Mouse (Mus musculus) forebrain, postnatal 0 days (tissue): ENCODE measurements around the gene Ddx25. TPM values are rescaled to one million over a fixed set of nuclear protein-coding genes. Genes with fewer than 3 reads are reported as not detected.

Experiments
- ATAC-seq: fragments of 200-750 bp; cut with Nextera tagmentation; 2 replicates; pipeline ENCODE4 v1.8.0; 2017; ENCODE audit warnings: mild to moderate bottlenecking, moderate library complexity
- DNase-seq: peaks from one replicate; pipeline ENCODE4 v3.0.0-alpha.2; 2015
- H3K27ac ChIP-seq: fragments of 300-500 bp; sonication (generic); 2 replicates; pipeline ENCODE4 v1.5.1; 2014; ENCODE audit warnings: low read depth, mild to moderate bottlenecking, antibody characterized with exemption, low read length, moderate library complexity, mixed read lengths
- H3K27me3 ChIP-seq: fragments of 300-500 bp; sonication (generic); 2 replicates; pipeline ENCODE4 v1.6.1; 2014; ENCODE audit warnings: mild to moderate bottlenecking, low read length, mixed read lengths; ENCODE audit not compliant: insufficient read depth
- H3K36me3 ChIP-seq: fragments of 300-500 bp; sonication (generic); 2 replicates; pipeline ENCODE4 v1.6.1; 2014; ENCODE audit warnings: mild to moderate bottlenecking, moderate library complexity; ENCODE audit not compliant: insufficient read depth
- H3K4me1 ChIP-seq: fragments of 300-500 bp; sonication (generic); 2 replicates; pipeline ENCODE4 v1.6.1; 2014; ENCODE audit warnings: antibody characterized with exemption; ENCODE audit not compliant: insufficient read depth
- H3K4me2 ChIP-seq: fragments of 300-500 bp; sonication (generic); 2 replicates; pipeline ENCODE4 v1.6.1; 2014; ENCODE audit warnings: low read depth, mild to moderate bottlenecking, moderate library complexity
- H3K4me3 ChIP-seq: fragments of 300-500 bp; sonication (generic); 2 replicates; pipeline ENCODE4 v1.5.1; 2014; ENCODE audit warnings: low read depth, low read length, mixed read lengths
- H3K9ac ChIP-seq: fragments of 300-500 bp; sonication (generic); 2 replicates; pipeline ENCODE4 v1.6.1; 2014; ENCODE audit warnings: mild to moderate bottlenecking
- H3K9me3 ChIP-seq: fragments of 300-500 bp; sonication (generic); 2 replicates; pipeline ENCODE4 v1.6.1; 2016; ENCODE audit warnings: low read length
- CTCF ChIP-seq: sonication (generic); IDR thresholded peaks from 2 replicates; pipeline ENCODE4 v1.5.1; 2016; ENCODE audit warnings: antibody characterized with exemption, control low read depth, low read depth
- WGBS: fragments of 180-500 bp; shearing (Covaris S2); extraction: QIAGEN DNeasy Blood & Tissue Kit; methylation state at CpG from one replicate; pipeline ENCODE4 v1.1.7; 2014; 5-methylcytosine and 5-hydroxymethylcytosine counted together
- polyA plus RNA-seq: library from polyadenylated mRNA; unstranded; fragments of >200 nt; fragmentation: Nextera tagmentation; extraction: Ambion mirVana; gene quantifications from 2 replicates; pipeline ENCODE4 v1.2.1, GENCODE M21; 2015
- total RNA-seq: library from RNA; depleted of rRNA; stranded (reverse); fragments of >200 nt; gene quantifications from 2 replicates; pipeline ENCODE4 v1.2.3, GENCODE M21; 2014; rRNA removed

Gene Ddx25
- total RNA-seq (22.2 and 23.5 TPM in 2 replicates), polyA plus RNA-seq (23.6 and 25.6 TPM in 2 replicates)

DNA sequence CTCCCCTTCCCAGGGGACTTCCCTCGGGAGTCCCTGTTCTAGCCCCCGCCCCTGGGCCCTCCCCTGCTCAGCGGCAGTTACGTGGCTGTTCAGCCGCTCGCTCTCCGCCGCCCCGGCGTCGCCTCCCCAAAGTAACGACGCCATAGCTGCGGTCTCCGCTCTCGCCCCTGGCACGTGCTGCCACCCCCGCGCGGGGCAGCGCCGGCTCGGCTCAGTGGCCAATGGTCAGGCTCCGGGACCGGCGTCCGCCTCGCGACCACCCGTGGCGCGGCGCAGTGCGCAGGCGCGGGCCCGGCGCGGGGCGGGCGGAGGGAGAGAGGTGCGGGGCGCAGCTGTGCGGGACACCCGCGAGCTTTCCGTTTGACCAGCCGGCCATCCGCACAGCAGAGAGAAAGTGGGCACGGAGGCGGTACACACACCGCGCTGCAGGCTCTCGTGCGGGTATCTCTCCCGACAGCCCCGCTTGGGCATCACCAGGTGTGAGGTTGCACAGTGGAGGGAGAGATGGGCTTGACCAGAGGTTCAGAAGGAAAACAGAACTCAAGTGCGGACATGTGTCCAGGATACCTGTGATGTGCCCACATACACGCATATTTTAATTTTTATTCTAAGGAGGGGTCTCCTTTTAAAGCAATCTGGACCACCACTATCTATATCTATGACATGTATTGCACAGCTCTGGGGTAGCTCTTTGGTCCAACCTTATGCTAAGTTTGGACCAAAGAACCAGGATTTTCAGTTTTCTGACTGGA is at the start of gene Ddx25, which contains the start of gene Pus3:
Gene Ddx25, minus strand, starts transcription at position 272 of the 752 bp plus-strand sequence.
Gene Pus3, plus strand, starts transcription at position 339 of the 752 bp plus-strand sequence.
- DNase-seq (peak; percentile 83), ATAC-seq (peak; percentile 71)
- H3K9me3 ChIP-seq, result no peaks in the 10 kb centered on the region
- peak within 1 kb of the TSS; percentile 84 for H3K27ac ChIP-seq
- H3K4me2 ChIP-seq, result peak within 1 kb of the TSS; percentile 93
- no peak for TF ChIP-seq CTCF
- WGBS, result 2% methylated on average over 57 of the region's 59 CpGs
- H3K9ac ChIP-seq, result peak within 1 kb of the TSS; percentile 63
- peak within 1 kb of the TSS; percentile 61 for H3K4me3 ChIP-seq
- H3K4me1 ChIP-seq, result peaks cover 8% of the 10 kb centered on the region; the same call in 1 of the 2 replicates
- no peaks in the 10 kb centered on the region for H3K27me3 ChIP-seq
- H3K36me3 ChIP-seq, result peaks cover 12% of the 10 kb centered on the region; the same call in 1 of the 2 replicates

- H3K27me3 ChIP-seq, result no peaks in the 10 kb centered on the region
- H3K4me3 ChIP-seq, result no peak overlapping the region
- no peaks in the 10 kb centered on the region for H3K4me1 ChIP-seq
- peak; percentile 59 for ATAC-seq
- no peak overlapping the region for H3K27ac ChIP-seq
- H3K36me3 ChIP-seq, result no peaks in the 10 kb centered on the region
- DNase-seq, result no peak
- H3K9me3 ChIP-seq, result no peaks in the 10 kb centered on the region
- no peak overlapping the region for H3K4me2 ChIP-seq
- no peak overlapping the region for H3K9ac ChIP-seq
- no peak for TF ChIP-seq CTCF
- 47% methylated on average over 8 of the region's 8 CpGs for WGBS
These were observed 49.5 kb upstream of the Ddx25 start for GRCm38 (mm10) chr9:35607647-35608405.

DNA sequence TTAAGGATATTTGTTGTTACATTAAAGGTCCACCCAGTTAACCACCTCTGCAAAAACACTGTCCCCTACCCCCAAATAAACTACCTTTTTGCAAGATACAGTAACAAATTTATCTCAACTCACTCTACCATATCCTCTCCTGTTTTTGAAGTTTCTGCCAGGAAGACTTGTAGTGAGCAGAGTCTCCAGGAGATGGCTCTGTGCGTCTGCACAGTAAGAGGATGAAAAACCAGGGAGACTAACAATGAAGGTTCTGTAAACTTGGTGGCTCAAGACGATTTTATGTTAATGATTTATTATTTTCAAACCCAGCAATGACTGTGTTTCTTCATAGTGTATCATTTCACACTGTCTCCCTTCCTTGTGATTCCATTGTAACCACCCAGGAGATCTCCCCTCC is 34.6 kb upstream of the Ddx25 start:
- no peak overlapping the region for H3K9ac ChIP-seq
- no peaks in the 10 kb centered on the region for H3K27me3 ChIP-seq
- no peak overlapping the region for H3K4me3 ChIP-seq
- TF ChIP-seq CTCF, result peak; percentile 77
- H3K4me2 ChIP-seq, result no peak overlapping the region
- WGBS, result 6% methylated on average over 2 of the region's 2 CpGs
- no peaks in the 10 kb centered on the region for H3K4me1 ChIP-seq
- H3K27ac ChIP-seq, result no peak overlapping the region
- DNase-seq, result peak; percentile 45
- no peaks in the 10 kb centered on the region for H3K9me3 ChIP-seq
- ATAC-seq, result peak; percentile 67
- no peaks in the 10 kb centered on the region for H3K36me3 ChIP-seq

DNA sequence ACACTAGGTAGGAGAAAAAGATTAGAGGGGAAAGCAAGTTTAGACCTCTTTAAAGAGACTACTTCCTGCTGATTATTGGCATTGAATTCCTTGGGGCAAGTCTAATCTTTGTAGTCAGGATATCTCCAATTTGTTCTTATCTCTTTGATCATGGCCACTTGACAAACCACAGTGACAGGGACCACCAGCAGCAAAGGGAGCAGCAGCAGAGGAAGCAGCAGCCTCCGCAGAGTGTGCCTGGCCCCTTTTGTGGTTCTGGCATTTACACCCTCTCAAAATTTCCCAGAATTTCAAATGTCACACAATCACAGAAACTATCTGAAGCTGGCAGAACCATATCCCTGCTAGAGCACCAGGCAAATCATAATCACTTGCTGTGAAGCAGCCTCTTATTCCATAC is 29.3 kb upstream of the Ddx25 start:
- ATAC-seq, result no peak
- H3K4me1 ChIP-seq, result no peaks in the 10 kb centered on the region
- WGBS, result 66% methylated on average over 1 of the region's 1 CpGs

GRCm38 (mm10) chr9:35574416-35574815 is 16.1 kb upstream of the Ddx25 start:
- Histone ChIP-seq H3K27ac (no peak overlapping the region), H3K27me3 (no peaks in the 10 kb centered on the region), H3K9ac (no peak overlapping the region; the same call in 1 of the 2 replicates), H3K36me3 (no peaks in the 10 kb centered on the region), H3K4me2 (peak overlapping the region; percentile 61), H3K9me3 (no peaks in the 10 kb centered on the region), H3K4me1 (no peaks in the 10 kb centered on the region; the same call in 1 of the 2 replicates), H3K4me3 (peak overlapping the region; percentile 33)
- no peak for TF ChIP-seq CTCF
- 6% methylated on average over 32 of the region's 32 CpGs for WGBS
- ATAC-seq (no peak), DNase-seq (no peak)

More for the DNA sequence above, 29.3 kb upstream of the Ddx25 start:
- DNase-seq, result no peak
- TF ChIP-seq CTCF, result no peak
- Histone ChIP-seq H3K27me3 (no peaks in the 10 kb centered on the region), H3K27ac (no peak overlapping the region), H3K4me3 (no peak overlapping the region), H3K9me3 (no peaks in the 10 kb centered on the region), H3K9ac (no peak overlapping the region), H3K36me3 (no peaks in the 10 kb centered on the region), H3K4me2 (no peak overlapping the region)

DNA sequence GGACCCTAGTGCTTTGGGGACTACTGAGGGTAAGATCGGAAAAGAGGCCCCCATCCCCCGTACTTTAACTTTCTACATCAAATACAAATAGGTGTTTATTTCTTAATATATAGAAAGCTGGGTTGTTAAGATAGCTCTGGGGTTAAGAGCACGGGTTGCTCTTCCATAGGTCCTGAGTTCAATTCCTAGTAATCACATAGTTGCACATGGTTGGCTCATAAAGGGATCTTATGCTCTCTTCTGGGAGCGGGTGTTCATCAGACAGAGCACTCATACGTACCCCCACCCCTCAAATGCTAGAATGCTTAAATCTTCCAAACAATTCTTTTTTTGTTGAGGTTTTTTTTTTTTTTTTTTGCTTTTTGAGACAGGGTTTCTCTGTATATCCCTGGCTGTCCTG is 12.3 kb upstream of the Ddx25 start:
- Histone ChIP-seq H3K27ac (peak overlapping the region; percentile 88; the same call in 1 of the 2 replicates), H3K27me3 (no peaks in the 10 kb centered on the region), H3K4me2 (peak overlapping the region; percentile 84), H3K4me3 (peak overlapping the region; percentile 90), H3K4me1 (no peaks in the 10 kb centered on the region; the same call in 1 of the 2 replicates), H3K36me3 (peaks cover 16% of the 10 kb centered on the region), H3K9me3 (no peaks in the 10 kb centered on the region), H3K9ac (peak overlapping the region; percentile 81)
- DNase-seq, result no peak
- ATAC-seq, result no peak
- WGBS, result 7% methylated on average over 5 of the region's 5 CpGs
- no peak for TF ChIP-seq CTCF
